Mouse (Mus musculus) gonadal fat pad, adult 2 months (tissue): ENCODE data around the gene Rag1. TPM values are rescaled to one million over a fixed set of nuclear protein-coding genes. Genes with fewer than 3 reads are reported as not detected.

ENCODE experiments used
- DNase-seq: peaks from one replicate; pipeline ENCODE4 v3.0.0-alpha.2; 2012; ENCODE audit warnings: low read depth
- polyA plus RNA-seq: library from polyadenylated mRNA; depleted of rRNA; stranded (reverse); fragments of >200 nt; gene quantifications from 2 replicates; pipeline ENCODE4 v1.2.3, GENCODE M21; 2012; rRNA removed

Rag1 gene
- 0.04 and 0.05 TPM in 2 replicates for polyA plus RNA-seq

- DNase-seq: no peak
These were observed at the start of gene Rag1, which contains the start of gene B230118H07Rik for GRCm38 (mm10) chr2:101649114-101649671. Gene Rag1 (minus strand): TSS chr2:101649501. Gene B230118H07Rik (minus strand): TSS chr2:101649532.

GRCm38 (mm10) chr2:101695584-101695983 lies 46.3 kb upstream of the Rag1 start:
- no peak for DNase-seq

GRCm38 (mm10) chr2:101693577-101694215 lies 44.4 kb upstream of the Rag1 start:
- no peak for DNase-seq

GRCm38 (mm10) chr2:101693043-101693442 lies 43.7 kb upstream of the Rag1 start:
- DNase-seq: no peak

DNA sequence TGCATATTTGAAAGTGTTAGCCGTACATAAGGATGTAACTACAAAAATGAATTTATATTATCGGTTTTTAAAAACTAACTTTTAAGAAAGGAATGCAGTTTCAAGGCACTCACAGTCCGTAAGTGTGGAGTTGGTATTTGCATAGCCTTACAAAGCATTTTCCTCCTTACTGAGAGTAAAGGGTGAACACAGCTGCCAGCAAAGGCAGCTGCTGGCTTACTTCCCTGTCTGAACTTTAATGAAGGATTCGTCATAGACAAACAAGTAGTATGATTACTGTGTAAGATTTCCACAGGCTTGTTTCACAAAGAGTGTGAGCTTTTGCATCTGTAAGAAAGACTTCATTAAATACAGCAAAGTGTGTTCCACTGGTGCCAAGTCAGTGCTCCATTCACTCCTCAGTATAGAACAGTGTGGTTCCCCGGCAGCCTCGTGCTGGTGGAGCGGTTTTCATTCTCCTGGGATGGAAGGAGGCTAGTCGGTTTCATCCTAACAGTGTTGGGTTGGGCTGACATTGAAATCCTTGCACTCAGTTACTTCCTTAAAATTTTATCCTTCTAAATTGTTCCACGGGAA lies 41.0 kb upstream of the Rag1 start:
- DNase-seq: no peak

DNA sequence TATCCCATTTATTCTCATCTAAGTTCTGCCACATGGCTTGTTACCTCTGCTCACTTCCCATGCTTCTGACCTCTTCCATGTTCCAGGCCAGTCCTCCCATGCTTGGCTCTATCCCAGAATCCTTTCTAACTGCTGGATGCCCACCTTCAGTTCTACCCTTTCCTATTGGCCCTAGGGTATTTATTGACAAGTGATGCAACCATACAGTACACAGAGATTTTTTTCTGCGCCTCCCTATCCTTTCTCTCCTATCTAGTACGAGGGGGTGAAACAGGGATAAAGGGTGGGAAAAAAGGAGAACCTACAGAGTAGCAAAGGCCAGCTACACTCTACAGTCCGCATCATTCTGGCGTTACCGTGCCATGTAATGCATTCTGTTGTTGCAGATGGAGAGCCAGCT lies 38.7 kb upstream of the Rag1 start:
- DNase-seq: no peak

GRCm38 (mm10) chr2:101684421-101684820 lies 35.1 kb upstream of the Rag1 start:
- no peak for DNase-seq

DNA sequence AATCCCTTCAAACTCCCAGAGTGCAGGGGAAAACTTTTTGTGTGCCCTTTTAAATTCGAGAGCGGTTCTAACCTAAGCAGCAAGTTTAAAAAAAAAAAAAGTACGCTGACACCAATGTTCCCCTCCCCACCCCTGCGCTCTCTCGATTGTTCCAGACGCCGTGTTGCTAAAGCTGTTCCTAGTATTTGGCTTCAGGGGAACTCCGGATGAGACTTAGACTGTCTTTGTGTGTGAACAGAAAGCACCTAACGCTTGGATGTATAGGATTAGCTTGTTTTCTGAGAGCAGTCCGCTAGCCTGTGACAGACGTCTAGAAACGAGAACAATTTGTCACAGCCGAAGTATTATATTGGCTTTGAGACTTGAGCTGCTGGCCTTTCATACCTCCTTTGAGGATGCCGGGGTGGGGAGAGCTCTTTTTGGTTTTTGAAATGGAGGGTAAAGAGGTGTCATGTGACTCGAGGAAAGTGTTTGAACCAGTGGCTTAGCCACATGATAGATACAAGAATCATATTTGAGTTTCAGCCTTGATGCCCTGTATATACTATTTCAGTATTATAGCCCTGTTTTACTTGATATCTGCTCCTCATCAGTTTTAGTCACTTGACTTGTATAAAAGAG lies 30.0 kb upstream of the Rag1 start:
- no peak for DNase-seq

DNA sequence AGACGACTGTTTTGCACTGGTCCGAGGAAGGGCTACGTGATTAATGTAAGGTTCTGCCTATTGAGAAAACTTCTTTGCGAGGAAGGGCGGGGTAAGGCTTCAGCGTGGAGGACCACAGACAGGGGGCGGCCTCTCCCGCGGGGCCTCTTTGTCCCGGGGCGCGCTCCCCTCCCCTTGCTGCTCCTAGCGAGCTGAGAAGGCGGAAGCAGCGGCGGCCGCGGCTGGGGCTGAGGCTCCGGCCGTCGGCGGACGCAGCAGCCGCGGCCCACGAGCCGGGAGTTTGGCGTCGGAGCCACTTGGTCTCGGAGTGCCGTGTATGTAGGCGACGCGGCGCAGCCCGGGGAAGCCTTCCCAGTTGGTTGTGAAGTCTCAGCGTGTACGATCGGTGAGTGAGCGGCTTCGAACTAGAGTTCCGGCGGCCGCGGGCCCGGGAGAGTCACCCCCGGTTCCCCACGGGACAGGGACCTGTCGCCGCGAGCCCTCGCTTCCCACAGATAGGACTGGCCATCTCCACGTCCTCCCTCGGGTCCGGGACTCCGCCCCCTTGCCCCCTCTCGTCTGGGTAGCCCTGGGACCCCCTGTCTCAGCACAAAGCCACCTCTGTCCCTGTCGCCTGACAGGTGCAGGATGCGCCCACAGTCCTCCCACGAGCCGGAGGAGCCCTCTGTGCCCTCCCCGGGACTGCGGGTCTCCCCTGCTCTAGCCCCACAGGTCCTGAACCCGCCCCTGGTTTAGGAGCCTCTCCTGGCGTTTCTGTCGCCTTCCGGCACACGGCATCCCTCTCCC lies 29.1 kb upstream of the Rag1 start, which contains the start of gene Traf6:
TSS of gene Traf6 (plus strand) at position 194 of the 786 bp plus-strand sequence.
- no peak for DNase-seq

DNA sequence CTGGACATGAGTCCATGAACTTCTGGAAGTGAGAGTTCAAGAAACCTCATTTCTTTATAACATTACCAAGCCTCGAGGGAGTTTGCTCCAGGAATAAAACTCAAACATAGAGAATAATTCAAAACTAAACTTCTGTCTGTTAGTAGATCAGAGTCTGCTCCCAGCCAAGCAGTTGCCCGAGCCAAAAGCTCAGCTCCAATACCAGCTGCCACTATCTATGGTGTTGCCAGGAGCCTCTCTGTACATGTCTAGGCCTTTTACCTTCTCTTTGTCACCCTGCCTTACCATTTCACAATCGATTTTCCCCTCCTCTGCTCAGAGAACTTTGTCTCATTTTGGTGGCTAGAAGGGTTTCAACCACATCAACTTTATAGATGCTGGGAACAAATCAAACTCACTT lies 24.2 kb upstream of the Rag1 start:
- no peak for DNase-seq

DNA sequence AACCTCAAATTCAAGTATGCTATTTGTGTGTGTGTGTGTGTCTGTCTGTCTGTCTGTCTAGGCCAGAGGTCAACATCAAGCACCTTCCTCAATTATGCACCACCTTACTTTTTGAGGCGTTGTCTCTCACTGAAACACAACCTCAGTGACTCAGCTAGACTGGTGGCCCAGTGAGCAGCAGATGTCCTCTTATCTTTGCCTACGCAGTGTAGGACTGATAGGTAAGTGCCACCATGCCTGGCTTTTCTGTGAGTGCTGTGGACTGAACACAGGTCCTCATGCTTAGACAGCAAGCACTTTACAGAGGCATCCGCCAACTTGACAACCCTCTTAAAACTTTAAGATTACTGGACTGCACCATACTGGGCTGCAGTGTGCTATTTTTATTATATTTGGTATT lies 19.4 kb upstream of the Rag1 start:
- no peak for DNase-seq

GRCm38 (mm10) chr2:101665703-101666092 lies 16.4 kb upstream of the Rag1 start:
- no peak for DNase-seq

DNA sequence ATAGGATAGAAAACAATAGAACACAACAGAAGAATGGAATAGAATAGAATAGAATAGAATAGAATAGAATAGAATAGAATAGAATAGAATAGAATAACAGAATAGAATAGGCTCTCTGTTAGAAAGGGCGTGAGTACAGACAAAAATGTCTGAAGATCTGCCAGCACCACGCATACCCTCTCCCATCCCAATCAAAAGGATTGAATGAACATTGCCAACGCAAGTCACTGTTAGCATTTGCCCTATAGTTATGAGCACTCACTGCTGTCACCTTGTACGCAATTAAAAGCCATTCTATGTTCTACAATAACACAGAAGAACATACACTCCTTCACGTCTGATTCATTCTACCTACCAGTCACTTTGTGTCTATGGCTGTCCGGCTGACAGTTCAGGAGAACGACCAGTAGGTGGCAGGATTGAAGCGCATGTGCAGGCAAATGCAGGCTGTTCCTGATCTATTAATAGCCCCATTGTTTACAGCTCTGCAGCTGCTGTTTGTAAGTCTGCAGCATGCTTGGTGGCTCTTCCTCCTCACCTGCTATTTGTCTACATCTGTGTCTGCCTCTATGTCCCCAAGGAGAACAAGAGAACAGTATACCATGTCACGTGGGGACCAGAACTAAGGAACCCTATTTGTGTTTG lies 15.9 kb upstream of the Rag1 start:
- no peak for DNase-seq

DNA sequence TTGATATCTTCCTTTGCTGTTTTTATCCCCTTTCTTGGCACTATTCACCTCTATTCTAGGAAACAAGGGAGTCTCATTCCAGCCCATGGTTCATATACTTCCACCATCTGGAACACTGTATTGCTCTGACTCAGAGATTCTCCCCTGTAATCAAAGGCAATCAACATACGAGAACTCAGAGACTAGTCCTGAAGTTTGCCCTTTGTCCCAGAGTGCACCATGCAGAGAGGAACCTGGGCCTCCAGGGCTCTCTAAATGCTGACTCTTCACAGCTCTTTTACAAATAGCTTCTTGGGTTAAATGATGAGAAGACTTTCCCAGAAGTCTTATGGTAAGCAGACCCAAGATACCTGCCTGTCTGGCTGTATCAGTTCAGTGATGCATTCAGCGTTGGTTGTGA lies 11.2 kb upstream of the Rag1 start:
- no peak for DNase-seq

DNA sequence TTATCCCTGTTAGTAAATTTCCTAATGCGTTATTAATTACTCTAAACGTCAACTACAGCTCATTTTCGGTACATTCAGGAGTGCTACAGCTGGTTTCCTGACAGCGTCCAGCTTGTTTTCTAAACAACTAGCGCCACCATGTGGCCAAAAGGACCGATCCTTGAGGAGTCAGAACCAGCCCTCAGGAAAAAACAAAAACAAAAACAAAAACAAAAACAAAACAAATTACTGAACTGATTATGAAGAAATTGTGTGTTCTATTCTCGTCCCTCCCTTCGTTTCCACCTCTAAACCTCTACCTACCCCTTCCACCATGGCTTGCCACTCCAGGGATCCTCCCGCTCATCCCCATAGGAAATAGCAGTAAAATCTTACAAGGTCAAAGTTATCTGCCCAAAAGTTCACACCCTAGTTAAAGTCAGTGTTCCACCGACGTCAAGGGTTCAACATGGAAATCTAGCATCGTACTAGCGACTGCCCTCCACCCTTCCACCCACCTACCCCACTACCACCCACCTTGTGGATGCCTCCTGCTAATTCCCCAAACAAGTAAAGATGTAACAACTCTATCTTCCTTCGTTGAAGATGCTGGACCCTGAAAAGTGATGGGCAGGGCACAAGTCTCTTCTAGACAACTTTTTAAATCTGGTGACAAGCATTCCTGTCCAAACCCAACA lies 3.8 kb upstream of the Rag1 start:
- no peak for DNase-seq

- DNase-seq: no peak
These were observed 3.1 kb upstream of the Rag1 start for GRCm38 (mm10) chr2:101652204-101652920.

DNA sequence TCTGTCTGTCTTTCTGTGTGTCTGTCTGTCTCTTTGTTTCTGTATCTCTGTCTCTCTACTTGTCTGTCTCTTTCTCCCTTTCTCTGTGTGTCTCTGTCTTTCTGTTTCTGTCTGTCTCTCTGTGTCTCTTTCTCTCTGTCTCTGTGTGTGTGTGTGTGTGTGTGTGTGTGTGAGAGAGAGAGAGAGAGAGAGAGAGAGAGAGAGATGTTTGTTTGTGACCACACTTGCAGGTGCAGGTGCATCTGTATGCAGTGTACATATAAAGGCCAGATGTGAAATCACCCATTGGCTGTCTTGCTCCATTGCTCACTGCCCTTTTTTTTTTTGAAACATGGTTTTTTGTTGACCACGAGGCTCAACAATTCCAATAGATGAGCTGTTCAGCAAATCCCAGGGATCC lies 1.1 kb upstream of the Rag1 start:
- DNase-seq: no peak

- DNase-seq: no peak
These were observed 940 bp downstream of the Rag1 start for GRCm38 (mm10) chr2:101648361-101648760.

DNA sequence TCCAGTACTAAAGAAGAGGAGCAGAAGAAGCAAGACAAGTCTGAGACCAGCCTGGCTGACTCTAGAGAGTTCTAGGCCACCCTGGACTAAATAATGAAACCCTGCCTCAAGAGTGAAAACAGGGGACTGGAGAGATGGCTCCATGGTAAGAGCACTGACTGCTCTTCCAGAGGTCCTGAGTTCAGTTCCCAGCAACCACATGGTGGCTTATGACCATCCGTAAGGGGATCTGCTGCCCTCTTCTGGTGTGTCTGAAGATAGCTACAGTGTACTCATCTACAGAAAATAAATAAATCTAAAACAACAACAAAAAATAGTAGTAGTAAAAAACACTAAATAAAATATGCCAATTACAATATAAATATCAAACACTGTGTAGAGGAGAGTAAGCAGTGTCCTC lies 3.5 kb downstream of the Rag1 start:
- DNase-seq: no peak

- DNase-seq: no peak
These were observed 9.4 kb downstream of the Rag1 start for GRCm38 (mm10) chr2:101639840-101640350.
